Mouse (Mus musculus) E14TG2a.4 (cell line): ENCODE measurements at regions not wholly inside any gene's neighbourhood (a gene's known extent, or its start where the extent isn't known, plus 50 kb on each side); places are given as distances from the start of the nearest gene placed in this dataset.

Source experiments
- H3K27me3 ChIP-seq: 2 replicates; pipeline ENCODE4 v1.6.1; 2014; ENCODE audit warnings: low read length, control low read depth; ENCODE audit not compliant: insufficient read depth
- H3K36me3 ChIP-seq: 2 replicates; pipeline ENCODE4 v1.6.1; 2014; ENCODE audit warnings: low read length, control low read depth; ENCODE audit not compliant: insufficient read depth
- H3K4me1 ChIP-seq: replicated peaks from 2 replicates; pipeline ENCODE4 v1.6.1; 2014; ENCODE audit warnings: low read depth, low read length, control low read depth
- H3K4me3 ChIP-seq: replicated peaks from 2 replicates; pipeline ENCODE4 v1.5.1; 2014; ENCODE audit warnings: mild to moderate bottlenecking, low read length
- H3K9me3 ChIP-seq: 2 replicates; pipeline ENCODE4 v1.6.1; 2014; ENCODE audit warnings: low read length, control low read depth
- CTCF ChIP-seq: conservative IDR thresholded peaks from 2 replicates; pipeline ENCODE4 v1.5.1; 2014; ENCODE audit warnings: low read length
- NANOG ChIP-seq: IDR thresholded peaks from 2 replicates; pipeline ENCODE4 v1.6.1; 2014; ENCODE audit warnings: borderline replicate concordance, low read length, mixed read lengths
- POU5F1 ChIP-seq: IDR thresholded peaks from 2 replicates; pipeline ENCODE4 v1.6.1; 2014; ENCODE audit warnings: low read length, borderline replicate concordance

- Histone ChIP-seq H3K9me3 (peaks cover 13% of the 10 kb centered on the region), H3K27me3 (no peaks in the 10 kb centered on the region), H3K36me3 (no peaks in the 10 kb centered on the region), H3K4me3 (no peak overlapping the region), H3K4me1 (no peaks in the 10 kb centered on the region)
- no peak for TF ChIP-seq CTCF
- TF ChIP-seq NANOG = no peak
- TF ChIP-seq POU5F1 = no peak
Measured at GRCm38 (mm10) chr11:112234492-112235116, 547.4 kb upstream of the Sox9 start.

GRCm38 (mm10) chr11:112238960-112239884, 542.8 kb upstream of the Sox9 start:
- no peaks in the 10 kb centered on the region for H3K4me1 ChIP-seq
- no peaks in the 10 kb centered on the region for H3K36me3 ChIP-seq
- H3K27me3 ChIP-seq = no peaks in the 10 kb centered on the region
- H3K9me3 ChIP-seq = peaks cover 7% of the 10 kb centered on the region
- H3K4me3 ChIP-seq = no peak overlapping the region
- no peak for TF ChIP-seq NANOG
- TF ChIP-seq CTCF = no peak
- no peak for TF ChIP-seq POU5F1

GRCm38 (mm10) chr11:112252548-112252947, 529.5 kb upstream of the Sox9 start:
- Histone ChIP-seq H3K4me3 (no peak overlapping the region), H3K27me3 (no peaks in the 10 kb centered on the region), H3K9me3 (no peaks in the 10 kb centered on the region), H3K4me1 (no peaks in the 10 kb centered on the region), H3K36me3 (no peaks in the 10 kb centered on the region)
- no peak for TF ChIP-seq NANOG
- TF ChIP-seq POU5F1 = no peak
- TF ChIP-seq CTCF = no peak

GRCm38 (mm10) chr11:112253061-112253460, 529.0 kb upstream of the Sox9 start:
- TF ChIP-seq POU5F1 (no peak), CTCF (no peak), NANOG (no peak)
- no peaks in the 10 kb centered on the region for H3K9me3 ChIP-seq
- H3K36me3 ChIP-seq = no peaks in the 10 kb centered on the region
- no peak overlapping the region for H3K4me3 ChIP-seq
- H3K27me3 ChIP-seq = no peaks in the 10 kb centered on the region
- H3K4me1 ChIP-seq = no peaks in the 10 kb centered on the region

- no peaks in the 10 kb centered on the region for H3K4me1 ChIP-seq
- no peaks in the 10 kb centered on the region for H3K9me3 ChIP-seq
- no peak overlapping the region for H3K4me3 ChIP-seq
- TF ChIP-seq CTCF = no peak
- TF ChIP-seq NANOG = no peak
- no peak for TF ChIP-seq POU5F1
- no peaks in the 10 kb centered on the region for H3K27me3 ChIP-seq
- no peaks in the 10 kb centered on the region for H3K36me3 ChIP-seq
Measured at GRCm38 (mm10) chr11:112256326-112256725, 525.7 kb upstream of the Sox9 start.

- Histone ChIP-seq H3K27me3 (no peaks in the 10 kb centered on the region), H3K4me1 (no peaks in the 10 kb centered on the region), H3K4me3 (no peak overlapping the region), H3K36me3 (no peaks in the 10 kb centered on the region), H3K9me3 (no peaks in the 10 kb centered on the region)
- TF ChIP-seq CTCF (no peak), POU5F1 (no peak), NANOG (no peak)
Measured at GRCm38 (mm10) chr11:112264077-112264476, 517.9 kb upstream of the Sox9 start.

GRCm38 (mm10) chr11:112270911-112271310, 511.1 kb upstream of the Sox9 start:
- H3K36me3 ChIP-seq = no peaks in the 10 kb centered on the region
- TF ChIP-seq POU5F1 = no peak
- TF ChIP-seq CTCF = no peak
- no peak for TF ChIP-seq NANOG

GRCm38 (mm10) chr11:112278566-112278965, 503.5 kb upstream of the Sox9 start:
- Histone ChIP-seq H3K36me3 (no peaks in the 10 kb centered on the region), H3K4me1 (no peaks in the 10 kb centered on the region), H3K27me3 (no peaks in the 10 kb centered on the region), H3K4me3 (no peak overlapping the region), H3K9me3 (no peaks in the 10 kb centered on the region)
- TF ChIP-seq NANOG = no peak
- no peak for TF ChIP-seq CTCF
- TF ChIP-seq POU5F1 = no peak

More at GRCm38 (mm10) chr11:112270911-112271310, 511.1 kb upstream of the Sox9 start:
- Histone ChIP-seq H3K4me1 (no peaks in the 10 kb centered on the region), H3K27me3 (no peaks in the 10 kb centered on the region), H3K9me3 (no peaks in the 10 kb centered on the region), H3K4me3 (no peak overlapping the region)
